Mouse (Mus musculus): ENCODE measurements around the gene Fbxo34. TPM values are rescaled to one million over a fixed set of nuclear protein-coding genes. Genes with fewer than 3 reads are reported as not detected.

Fbxo34 gene
- polyA plus RNA-seq, 1 experiment from 2014 or later = 33.6 TPM

GRCm38 (mm10) chr14:47506676-47507075, 56.5 kb downstream of the Fbxo34 start:
- no peak for ATAC-seq

GRCm38 (mm10) chr14:47508035-47508434, 57.8 kb downstream of the Fbxo34 start:
- no peak for ATAC-seq
- no peaks in the 10 kb centered on the region for H3K9me3 ChIP-seq (ENCODE audit: control insufficient read depth, low read length)
- no peaks in the 10 kb centered on the region for H3K36me3 ChIP-seq (ENCODE audit: control insufficient read depth, insufficient read depth, low read length)
- H3K27me3 ChIP-seq (replicated peaks; ENCODE audit: control insufficient read depth, insufficient read depth, low read length) = no peaks in the 10 kb centered on the region
- H3K9ac ChIP-seq (ENCODE audit: low read depth, low read length) = no peak overlapping the region
- no peaks in the 10 kb centered on the region for H3K4me1 ChIP-seq (ENCODE audit: control insufficient read depth, insufficient read depth, low read depth, low read length)
- no peak overlapping the region for H3K27ac ChIP-seq (ENCODE audit: low read depth, low read length)
- H3K4me2 ChIP-seq (ENCODE audit: low read length) = no peak overlapping the region
- H3K4me3 ChIP-seq (ENCODE audit: low read length) = no peak overlapping the region

More at GRCm38 (mm10) chr14:47506676-47507075, 56.5 kb downstream of the Fbxo34 start:
- WGBS = 90% methylated on average over 5 of the region's 5 CpGs
- Histone ChIP-seq H3K27ac (ENCODE audit: low read depth, low read length) (no peak overlapping the region), H3K9me3 (ENCODE audit: control insufficient read depth, low read length) (no peaks in the 10 kb centered on the region), H3K4me2 (ENCODE audit: low read length) (no peak overlapping the region), H3K36me3 (ENCODE audit: control insufficient read depth, insufficient read depth, low read length) (no peaks in the 10 kb centered on the region), H3K27me3 (replicated peaks; ENCODE audit: control insufficient read depth, insufficient read depth, low read length) (no peaks in the 10 kb centered on the region), H3K9ac (ENCODE audit: low read depth, low read length) (no peak overlapping the region), H3K4me1 (ENCODE audit: control insufficient read depth, insufficient read depth, low read depth, low read length) (no peaks in the 10 kb centered on the region), H3K4me3 (ENCODE audit: low read length) (no peak overlapping the region)

DNA sequence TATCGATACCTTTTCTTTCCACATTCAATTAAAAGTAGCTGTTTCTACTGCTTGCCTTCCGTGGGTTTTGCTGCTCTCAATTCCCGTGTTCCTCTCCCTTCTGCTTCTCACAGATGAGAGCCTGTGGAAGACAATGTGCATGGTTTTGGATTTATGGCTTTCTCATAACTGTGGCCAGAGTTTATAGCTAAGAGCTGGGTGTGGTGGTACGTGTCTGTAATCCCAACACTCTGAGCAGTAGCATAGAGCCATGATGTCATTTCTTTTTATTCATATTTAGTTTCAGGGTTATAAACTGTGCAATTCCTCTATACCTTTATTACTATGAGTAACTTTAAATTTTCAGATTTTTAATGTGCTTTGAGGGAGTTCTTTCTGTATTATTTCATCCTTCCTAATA, 60.0 kb downstream of the Fbxo34 start:
- no peak overlapping the region for H3K4me2 ChIP-seq (ENCODE audit: low read length)
- H3K4me3 ChIP-seq (ENCODE audit: low read length) = no peak overlapping the region
- no peak for ATAC-seq
- H3K27ac ChIP-seq (ENCODE audit: low read depth, low read length) = no peak overlapping the region
- H3K9ac ChIP-seq (ENCODE audit: low read depth, low read length) = no peak overlapping the region
- no peaks in the 10 kb centered on the region for H3K4me1 ChIP-seq (ENCODE audit: control insufficient read depth, insufficient read depth, low read depth, low read length)
- 90% methylated on average over 4 of the region's 4 CpGs for WGBS
- no peaks in the 10 kb centered on the region for H3K27me3 ChIP-seq (replicated peaks; ENCODE audit: control insufficient read depth, insufficient read depth, low read length)
- no peaks in the 10 kb centered on the region for H3K9me3 ChIP-seq (ENCODE audit: control insufficient read depth, low read length)
- no peaks in the 10 kb centered on the region for H3K36me3 ChIP-seq (ENCODE audit: control insufficient read depth, insufficient read depth, low read length)

GRCm38 (mm10) chr14:47513606-47514005, 63.4 kb downstream of the Fbxo34 start:
- 96% methylated on average over 3 of the region's 3 CpGs for WGBS
- no peaks in the 10 kb centered on the region for H3K27me3 ChIP-seq (replicated peaks; ENCODE audit: control insufficient read depth, insufficient read depth, low read length)

GRCm38 (mm10) chr14:47514816-47515453, 64.7 kb downstream of the Fbxo34 start:
- ATAC-seq = no peak
- no peaks in the 10 kb centered on the region for H3K27me3 ChIP-seq (replicated peaks; ENCODE audit: control insufficient read depth, insufficient read depth, low read length)

More at GRCm38 (mm10) chr14:47513606-47514005, 63.4 kb downstream of the Fbxo34 start:
- no peaks in the 10 kb centered on the region for H3K36me3 ChIP-seq (ENCODE audit: control insufficient read depth, insufficient read depth, low read length)
- no peak overlapping the region for H3K27ac ChIP-seq (ENCODE audit: low read depth, low read length)
- ATAC-seq = no peak
- H3K4me3 ChIP-seq (ENCODE audit: low read length) = no peak overlapping the region
- no peaks in the 10 kb centered on the region for H3K9me3 ChIP-seq (ENCODE audit: control insufficient read depth, low read length)
- H3K9ac ChIP-seq (ENCODE audit: low read depth, low read length) = no peak overlapping the region
- no peaks in the 10 kb centered on the region for H3K4me1 ChIP-seq (ENCODE audit: control insufficient read depth, insufficient read depth, low read depth, low read length)
- no peak overlapping the region for H3K4me2 ChIP-seq (ENCODE audit: low read length)

DNA sequence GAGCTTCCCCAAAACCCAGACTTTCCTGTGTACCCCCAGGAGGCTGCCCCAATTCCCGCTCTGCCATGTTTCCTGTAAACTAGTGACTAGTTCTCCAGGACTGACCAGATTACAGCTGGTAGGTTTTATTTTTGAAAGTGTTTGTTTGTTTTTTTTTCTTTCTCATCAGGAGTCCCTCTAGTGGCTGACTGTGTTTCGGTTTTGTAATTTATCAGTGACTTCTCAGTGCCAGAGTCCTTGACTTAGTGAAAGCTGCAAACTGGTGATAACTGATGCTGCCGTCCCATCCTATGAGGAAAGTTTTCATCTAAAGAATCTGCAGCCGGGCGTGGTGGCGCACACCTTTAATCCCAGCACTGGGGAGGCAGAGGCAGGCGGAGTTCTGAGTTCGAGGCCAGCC, 65.4 kb downstream of the Fbxo34 start:
- Histone ChIP-seq H3K9me3 (ENCODE audit: control insufficient read depth, low read length) (no peaks in the 10 kb centered on the region), H3K4me3 (ENCODE audit: low read length) (no peak overlapping the region), H3K4me2 (ENCODE audit: low read length) (no peak overlapping the region), H3K27ac (ENCODE audit: low read depth, low read length) (no peak overlapping the region), H3K9ac (ENCODE audit: low read depth, low read length) (no peak overlapping the region), H3K4me1 (ENCODE audit: control insufficient read depth, insufficient read depth, low read depth, low read length) (no peaks in the 10 kb centered on the region), H3K27me3 (replicated peaks; ENCODE audit: control insufficient read depth, insufficient read depth, low read length) (no peaks in the 10 kb centered on the region), H3K36me3 (ENCODE audit: control insufficient read depth, insufficient read depth, low read length) (no peaks in the 10 kb centered on the region)
- no peak for ATAC-seq
- WGBS = 88% methylated on average over 8 of the region's 8 CpGs

More at GRCm38 (mm10) chr14:47514816-47515453, 64.7 kb downstream of the Fbxo34 start:
- no peaks in the 10 kb centered on the region for H3K9me3 ChIP-seq (ENCODE audit: control insufficient read depth, low read length)
- H3K4me1 ChIP-seq (ENCODE audit: control insufficient read depth, insufficient read depth, low read depth, low read length) = no peaks in the 10 kb centered on the region
- no peak overlapping the region for H3K27ac ChIP-seq (ENCODE audit: low read depth, low read length)
- 57% methylated on average over 7 of the region's 7 CpGs for WGBS
- no peak overlapping the region for H3K9ac ChIP-seq (ENCODE audit: low read depth, low read length)
- H3K4me2 ChIP-seq (ENCODE audit: low read length) = no peak overlapping the region
- H3K36me3 ChIP-seq (ENCODE audit: control insufficient read depth, insufficient read depth, low read length) = no peaks in the 10 kb centered on the region
- no peak overlapping the region for H3K4me3 ChIP-seq (ENCODE audit: low read length)

DNA sequence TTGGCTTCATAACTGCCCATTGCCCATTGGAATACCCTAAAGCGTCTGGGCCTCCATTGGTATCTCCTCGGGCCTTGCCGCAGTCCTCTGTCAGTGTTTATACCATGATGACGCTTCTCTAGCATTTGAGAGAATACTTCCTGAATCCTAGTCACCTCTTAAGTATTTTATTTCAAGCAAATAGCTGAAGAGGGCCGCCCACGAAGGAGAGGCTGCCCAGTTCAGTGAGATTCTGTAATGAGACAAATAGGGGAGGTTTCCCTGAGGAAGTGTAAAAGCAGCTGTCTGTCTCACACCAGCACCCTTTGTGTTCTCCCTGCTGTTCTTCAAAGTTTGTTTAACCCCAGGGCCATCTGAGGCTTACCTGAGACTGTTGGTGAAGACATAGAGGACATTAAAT, 66.5 kb downstream of the Fbxo34 start:
- Histone ChIP-seq H3K4me1 (ENCODE audit: control insufficient read depth, insufficient read depth, low read depth, low read length) (no peaks in the 10 kb centered on the region), H3K27ac (ENCODE audit: low read depth, low read length) (no peak overlapping the region), H3K4me2 (ENCODE audit: low read length) (no peak overlapping the region), H3K36me3 (ENCODE audit: control insufficient read depth, insufficient read depth, low read length) (no peaks in the 10 kb centered on the region), H3K9me3 (ENCODE audit: control insufficient read depth, low read length) (no peaks in the 10 kb centered on the region), H3K9ac (ENCODE audit: low read depth, low read length) (no peak overlapping the region), H3K27me3 (replicated peaks; ENCODE audit: control insufficient read depth, insufficient read depth, low read length) (no peaks in the 10 kb centered on the region), H3K4me3 (ENCODE audit: low read length) (no peak overlapping the region)
- ATAC-seq = no peak
- WGBS = 89% methylated on average over 6 of the region's 6 CpGs

DNA sequence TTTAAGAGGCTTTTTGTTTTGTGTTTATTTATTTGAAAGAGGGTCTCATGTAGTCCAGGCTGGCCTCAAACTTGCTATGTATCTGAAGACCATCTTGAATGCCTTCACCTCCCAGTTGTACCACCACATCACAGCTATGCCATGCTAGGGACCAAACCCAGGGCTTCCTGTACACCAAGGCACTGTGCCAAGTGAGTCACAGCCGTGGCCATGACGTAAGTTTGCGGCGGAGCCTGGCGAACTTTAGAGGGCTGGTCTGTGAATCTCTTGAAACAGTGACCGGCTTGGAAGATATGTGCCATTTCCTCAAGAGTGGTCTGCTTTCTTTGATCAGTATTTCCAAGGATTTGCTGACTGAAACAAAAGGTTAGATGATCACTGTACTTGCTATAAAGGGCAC, 68.4 kb downstream of the Fbxo34 start:
- H3K4me3 ChIP-seq (ENCODE audit: low read length) = no peak overlapping the region
- no peaks in the 10 kb centered on the region for H3K4me1 ChIP-seq (ENCODE audit: control insufficient read depth, insufficient read depth, low read depth, low read length)
- H3K9ac ChIP-seq (ENCODE audit: low read depth, low read length) = no peak overlapping the region
- no peak for ATAC-seq
- no peaks in the 10 kb centered on the region for H3K27me3 ChIP-seq (replicated peaks; ENCODE audit: control insufficient read depth, insufficient read depth, low read length)
- 94% methylated on average over 6 of the region's 6 CpGs for WGBS
- H3K4me2 ChIP-seq (ENCODE audit: low read length) = no peak overlapping the region
- no peak overlapping the region for H3K27ac ChIP-seq (ENCODE audit: low read depth, low read length)
- no peaks in the 10 kb centered on the region for H3K9me3 ChIP-seq (ENCODE audit: control insufficient read depth, low read length)
- no peaks in the 10 kb centered on the region for H3K36me3 ChIP-seq (ENCODE audit: control insufficient read depth, insufficient read depth, low read length)

DNA sequence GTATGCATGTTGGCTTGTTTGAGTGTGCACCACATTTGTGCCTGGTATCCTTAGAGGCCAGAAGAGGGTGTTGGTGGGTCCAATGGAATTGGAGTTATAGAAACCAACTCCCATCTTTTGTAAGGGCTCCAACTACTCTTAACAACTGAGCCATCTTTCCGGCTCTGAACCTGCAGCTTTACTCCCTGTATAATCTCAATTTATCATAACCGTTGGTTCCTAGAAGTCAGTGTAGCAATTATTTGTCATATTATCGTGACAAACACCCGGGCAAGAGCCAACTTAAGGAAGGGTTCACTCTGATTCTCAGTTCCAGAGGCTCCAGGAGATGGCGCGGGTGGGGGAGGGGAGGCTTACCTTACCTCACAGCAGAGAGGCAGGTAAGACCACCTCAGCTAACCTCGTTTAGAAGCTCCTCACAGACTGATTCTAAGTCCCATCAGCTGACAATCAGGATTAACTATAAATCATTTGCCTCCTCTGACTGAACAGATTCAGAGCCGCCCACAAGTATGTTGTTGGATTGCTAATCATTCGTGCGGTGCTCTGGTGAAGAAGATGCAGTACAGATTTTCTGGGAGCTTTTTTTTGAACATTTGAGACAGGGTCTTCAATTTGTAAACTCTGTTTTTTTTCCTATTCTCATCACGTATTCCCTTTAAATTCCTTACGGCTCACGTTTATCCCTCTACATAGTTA, 70.7 kb downstream of the Fbxo34 start:
- Histone ChIP-seq H3K27me3 (replicated peaks; ENCODE audit: control insufficient read depth, insufficient read depth, low read length) (no peaks in the 10 kb centered on the region), H3K27ac (ENCODE audit: low read depth, low read length) (no peak overlapping the region), H3K36me3 (ENCODE audit: control insufficient read depth, insufficient read depth, low read length) (no peaks in the 10 kb centered on the region), H3K9me3 (ENCODE audit: control insufficient read depth, low read length) (no peaks in the 10 kb centered on the region), H3K4me2 (ENCODE audit: low read length) (no peak overlapping the region), H3K4me3 (ENCODE audit: low read length) (no peak overlapping the region), H3K9ac (ENCODE audit: low read depth, low read length) (no peak overlapping the region), H3K4me1 (ENCODE audit: control insufficient read depth, insufficient read depth, low read depth, low read length) (no peaks in the 10 kb centered on the region)
- 86% methylated on average over 13 of the region's 13 CpGs for WGBS
- no peak for ATAC-seq
